14 mouse cellular contexts compared by ENCODE assay signal in the genomic region with DNA sequence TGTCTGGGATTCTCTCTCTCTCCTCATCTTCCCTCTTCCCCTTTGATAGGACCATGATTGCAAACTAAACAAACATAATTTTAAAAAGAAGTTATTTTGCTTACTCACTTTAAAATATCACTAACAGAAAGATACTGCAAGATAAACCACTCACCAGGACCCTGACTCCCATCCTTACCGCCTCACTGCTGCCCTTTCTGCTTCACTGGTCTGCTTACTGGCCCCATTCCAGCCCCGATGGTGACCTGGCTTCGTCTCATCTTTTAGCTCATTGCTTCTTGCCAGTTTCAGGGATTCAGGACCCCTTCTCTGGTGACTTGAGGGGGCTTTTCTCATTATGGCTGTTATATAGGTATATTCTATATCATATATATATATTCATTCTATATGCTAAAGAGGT. TPM values are rescaled to one million over a fixed set of nuclear protein-coding genes. Genes with fewer than 3 reads are reported as not detected.
DNase-seq lines count a peak whose midpoint lies in the region; ATAC-seq and TF ChIP-seq lines count a peak whose summit lies in the region.
"Had no signal": no experiment of that assay in that cellular context is flagged by ENCODE, and none has a peak within 500 bp of the region (broad histone marks: within the 10 kb centered on the region; RNA-seq: fewer than 3 reads in every experiment).

No protein-coding gene starts in this region.

- H3K27ac ChIP-seq in layer of hippocampus, adult 2 months: peak overlapping the region; percentile 92
- no peak overlapping the region for H3K27ac ChIP-seq in kidney, adult 2 months (ENCODE audit: insufficient read depth, low read depth, low read length)
- H3K27ac ChIP-seq in midbrain, embryonic 16.5 days (ENCODE audit: low read length): peak overlapping the region; percentile 89

- no peaks in the 10 kb centered on the region for H3K9me3 ChIP-seq in midbrain, embryonic 16.5 days (replicated peaks; ENCODE audit: control insufficient read depth, low read length, poor library complexity, severe bottlenecking)
- H3K9me3 ChIP-seq: forebrain, embryonic 12.5 days had no signal

- H3K4me1 ChIP-seq in kidney, adult 2 months (ENCODE audit: control insufficient read depth, insufficient read depth, low read length): peaks cover 4% of the 10 kb centered on the region; the same call in 1 of the 2 replicates
- peaks cover 17% of the 10 kb centered on the region for H3K4me1 ChIP-seq in midbrain, embryonic 16.5 days (ENCODE audit: control insufficient read depth, insufficient read depth, low read length)

- H3K27me3 ChIP-seq in kidney, adult 2 months (replicated peaks; ENCODE audit: control insufficient read depth, insufficient read depth, low read length): no peaks in the 10 kb centered on the region
- no peaks in the 10 kb centered on the region for H3K27me3 ChIP-seq in midbrain, embryonic 16.5 days (ENCODE audit: control insufficient read depth, insufficient read depth, low read depth, low read length)
- H3K27me3 ChIP-seq: forebrain, embryonic 12.5 days had no signal

- no peak for TF ChIP-seq CTCF in layer of hippocampus, adult 2 months (conservative IDR thresholded peaks at IDR 0.05)
- no peak for TF ChIP-seq CTCF in kidney, adult 2 months (conservative IDR thresholded peaks at IDR 0.05; ENCODE audit: insufficient read depth, insufficient read length, low read depth, low read length)

- H3K4me2 ChIP-seq in midbrain, embryonic 16.5 days (ENCODE audit: low read length): no peak overlapping the region
- H3K4me2 ChIP-seq: forebrain, embryonic 12.5 days had no signal

- no peak overlapping the region for H3K4me3 ChIP-seq in layer of hippocampus, adult 2 months
- H3K4me3 ChIP-seq in kidney, adult 2 months (ENCODE audit: insufficient read depth, low read depth, low read length): no peak overlapping the region
- no peak overlapping the region for H3K4me3 ChIP-seq in midbrain, embryonic 16.5 days (ENCODE audit: low read depth, low read length)
- H3K4me3 ChIP-seq: forebrain, embryonic 12.5 days had no signal

- no peak overlapping the region for H3K9ac ChIP-seq in midbrain, embryonic 16.5 days (ENCODE audit: low read depth, low read length)
- H3K9ac ChIP-seq: forebrain, embryonic 12.5 days had no signal

- TF ChIP-seq POLR2A in kidney, adult 2 months (IDR thresholded peaks at IDR 0.05; ENCODE audit: low read depth, low read length): no peak

- 47% methylated on average over 3 of the region's 3 CpGs for WGBS in kidney, adult 2 months
- 62% methylated on average over 3 of the region's 3 CpGs for WGBS in midbrain, embryonic 16.5 days

- ATAC-seq in cerebellum, adult (ENCODE audit: insufficient number of reproducible peaks, low FRiP score, low TSS enrichment): no peak
- no peak for ATAC-seq in midbrain, embryonic 16.5 days
- ATAC-seq: inflammation-experienced regulatory T-cells, adult 6 months had no signal

- DNase-seq in cerebellum, postnatal 25 days: peak; percentile 34 to 64
- no peak for DNase-seq in layer of hippocampus, adult 2 months (ENCODE audit: low spot score in 2 of 2)
- no peak for DNase-seq in layer of hippocampus, adult 11-12 months (ENCODE audit: low spot score)
- DNase-seq in kidney, adult 2 months: peak; percentile 74
- no peak for DNase-seq in adrenal gland, adult (ENCODE audit: inconsistent age in 2 of 2, low spot score in 1 of 2)
- no peak for DNase-seq in layer of hippocampus, adult 9-10 months (ENCODE audit: low spot score)
- DNase-seq: heart, adult 18-20 months; liver; lung, adult 18-20 months; thymus, postnatal 4 days had no signal

- H3K36me3 ChIP-seq in kidney, adult 2 months (ENCODE audit: control insufficient read depth, insufficient read depth, low read length): no peaks in the 10 kb centered on the region
- no peaks in the 10 kb centered on the region for H3K36me3 ChIP-seq in midbrain, embryonic 16.5 days (ENCODE audit: control insufficient read depth, insufficient read depth, low read length)
- H3K36me3 ChIP-seq: forebrain, embryonic 12.5 days had no signal

RNA-seq across cellular contexts. Expression of gene Tmem144, which starts 13.5 kb away (rescaled TPM):
- total RNA-seq in layer of hippocampus, adult 2 months (2021): 10 to 100 TPM; 18.3 to 23.4 TPM
- 7.1 and 7.4 TPM in 2 replicates for polyA plus RNA-seq in kidney, adult 2 months (2012; rRNA removed)
- polyA plus RNA-seq in midbrain, embryonic 16.5 days (2015; fragmentation: Nextera tagmentation; extraction: Ambion mirVana): 1.2 and 1.3 TPM in 2 replicates

RNA-seq across cellular contexts. Expression of gene Fam198b, which starts 18.2 kb away (rescaled TPM):
- total RNA-seq in layer of hippocampus, adult 2 months (2021): 1 to 10 TPM; 4.8 to 5.8 TPM
- polyA plus RNA-seq in kidney, adult 2 months (2012; rRNA removed): 2.1 and 2.4 TPM in 2 replicates
- 0.59 and 0.80 TPM in 2 replicates for polyA plus RNA-seq in midbrain, embryonic 16.5 days (2015; fragmentation: Nextera tagmentation; extraction: Ambion mirVana)

Comparison
In these comparisons a context has a peak if more than half of its experiments do, and no peak if none do; other contexts are left out.
1. DNase-seq: peak in cerebellum, postnatal 25 days (2 of 2) and kidney, adult 2 months (single experiment); none in layer of hippocampus, adult 2 months (0 of 2), layer of hippocampus, adult 11-12 months (single experiment), adrenal gland, adult (0 of 2) and layer of hippocampus, adult 9-10 months (single experiment).